Mouse (Mus musculus): ENCODE data around the gene Lrrc41. TPM values are rescaled to one million over a fixed set of nuclear protein-coding genes. Genes with fewer than 3 reads are reported as not detected.

The Lrrc41 gene
- polyA plus RNA-seq (2015; fragmentation: Nextera tagmentation; extraction: Ambion mirVana) = 66.4 and 68.5 TPM in 2 replicates

DNA sequence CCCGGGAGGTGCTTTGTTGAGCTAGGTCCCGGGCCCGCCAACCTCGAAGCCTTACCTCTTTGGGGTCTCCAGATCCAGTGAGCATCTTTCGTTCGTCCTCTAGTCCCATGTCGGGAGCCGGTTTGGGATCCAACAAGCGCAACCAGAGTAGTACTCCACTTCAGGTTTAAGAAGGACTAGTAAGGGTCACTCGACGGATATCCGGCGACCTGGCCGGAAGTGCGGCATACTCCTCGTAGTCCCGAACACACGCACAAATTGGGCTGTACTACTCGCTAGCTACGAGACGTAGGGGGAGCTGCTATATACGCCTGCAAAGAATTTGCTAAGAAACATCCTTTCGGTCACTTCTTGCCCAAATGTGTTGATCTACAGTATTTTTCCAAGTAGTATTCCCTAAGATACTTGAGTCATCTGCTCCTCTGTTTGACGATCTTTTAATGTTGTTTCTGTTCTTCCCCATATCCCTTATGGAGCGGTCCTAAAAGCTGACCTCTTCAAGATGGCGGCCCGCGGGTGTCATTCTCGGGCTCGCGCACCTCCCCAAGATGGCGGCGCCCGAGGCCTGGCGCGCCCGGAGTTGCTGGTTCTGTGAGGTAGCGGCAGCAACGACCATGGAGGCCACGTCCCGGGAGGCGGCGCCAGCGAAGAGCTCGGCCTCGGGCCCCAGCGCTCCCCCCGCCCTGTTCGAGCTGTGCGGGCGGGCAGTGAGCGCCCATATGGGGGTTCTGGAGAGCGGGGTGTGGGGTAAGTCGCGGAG lies at the start of gene Lrrc41, which contains the start of gene Uqcrh:
Lrrc41 (plus strand) TSS at position 409 of the 760 bp plus-strand sequence.
Uqcrh (minus strand) TSS at position 211 of the 760 bp plus-strand sequence.
- Histone ChIP-seq H3K9me3 (no peaks in the 10 kb centered on the region), H3K36me3 (peaks cover 10% of the 10 kb centered on the region), H3K27me3 (no peaks in the 10 kb centered on the region), H3K9ac (peak within 1 kb of the TSS; percentile 99), H3K4me1 (replicated peaks) (peaks cover 39% of the 10 kb centered on the region), H3K4me3 (peak within 1 kb of the TSS; percentile 100), H3K27ac (peak within 1 kb of the TSS; percentile 96), H3K4me2 (peak within 1 kb of the TSS; percentile 94)
- ATAC-seq (ENCODE audit: low FRiP score) = peak; percentile 94
- WGBS = under 1% methylated on average over 55 of the region's 55 CpGs

DNA sequence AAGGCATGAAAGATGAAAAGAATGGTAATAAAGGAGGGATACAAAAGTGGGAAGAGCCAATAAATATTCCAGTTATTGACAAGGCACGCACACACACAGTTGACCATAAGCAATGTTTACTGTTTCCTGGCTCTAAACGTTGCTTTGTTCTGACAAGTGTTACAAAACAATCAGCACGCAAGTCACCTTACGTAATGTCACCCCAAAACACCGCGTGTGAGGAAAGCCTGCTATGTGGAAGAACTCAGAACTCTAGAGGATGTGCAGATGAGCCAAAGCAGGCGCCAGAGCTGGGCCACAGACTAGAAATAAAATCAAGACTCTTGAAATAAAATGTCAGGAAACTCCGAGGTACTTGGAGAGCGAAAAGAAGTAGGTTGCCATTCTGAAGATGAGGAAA lies 42.2 kb upstream of the Lrrc41 start:
- Histone ChIP-seq H3K9ac (no peak overlapping the region), H3K4me2 (no peak overlapping the region), H3K27me3 (no peaks in the 10 kb centered on the region), H3K36me3 (peaks cover 35% of the 10 kb centered on the region), H3K27ac (no peak overlapping the region), H3K4me1 (replicated peaks) (no peaks in the 10 kb centered on the region), H3K4me3 (no peak overlapping the region), H3K9me3 (no peaks in the 10 kb centered on the region)
- ATAC-seq (ENCODE audit: low FRiP score) = no peak
- 90% methylated on average over 9 of the region's 9 CpGs for WGBS

DNA sequence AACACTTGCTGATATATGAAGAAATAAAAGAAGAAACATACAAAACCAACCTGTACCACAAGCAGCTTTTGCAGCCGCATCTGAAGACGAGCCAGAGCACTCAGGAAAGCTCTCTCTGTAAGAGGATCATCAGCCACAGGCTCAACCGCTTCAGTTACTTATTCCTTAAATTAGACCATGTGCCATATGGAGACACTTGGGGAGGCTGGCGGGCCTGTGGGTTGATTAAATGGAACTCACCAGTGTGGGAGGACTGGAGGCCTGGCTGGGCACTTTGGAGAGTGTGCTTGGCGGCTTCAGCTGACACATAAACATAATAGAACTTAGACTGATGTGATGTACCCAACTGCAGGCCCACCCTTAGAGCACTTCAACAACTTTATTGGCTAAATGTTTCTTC lies 41.7 kb upstream of the Lrrc41 start:
- Histone ChIP-seq H3K4me3 (no peak overlapping the region), H3K9ac (no peak overlapping the region), H3K4me2 (no peak overlapping the region), H3K9me3 (no peaks in the 10 kb centered on the region), H3K27ac (no peak overlapping the region), H3K4me1 (replicated peaks) (no peaks in the 10 kb centered on the region), H3K36me3 (peaks cover 35% of the 10 kb centered on the region), H3K27me3 (no peaks in the 10 kb centered on the region)
- no peak for ATAC-seq (ENCODE audit: low FRiP score)
- WGBS = 88% methylated on average over 5 of the region's 5 CpGs

DNA sequence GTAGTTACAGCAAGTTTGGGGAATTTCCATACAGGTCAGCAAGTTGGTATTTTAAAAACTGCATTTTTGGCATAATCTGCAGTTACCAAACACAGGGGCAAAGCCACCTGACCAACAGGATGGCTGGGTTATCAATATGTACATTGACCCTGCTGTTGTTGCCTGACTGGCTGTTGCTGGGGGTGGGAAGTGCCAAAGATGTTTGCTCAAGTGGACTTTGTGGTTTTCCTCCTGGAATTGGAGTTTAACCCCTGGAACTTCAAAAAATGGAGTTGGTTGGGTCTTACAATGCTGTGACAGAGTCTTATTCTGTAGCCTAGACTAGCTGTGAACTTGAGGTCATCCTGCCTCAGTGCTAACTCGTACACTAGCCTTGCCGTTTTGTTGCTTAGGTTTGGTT lies 34.6 kb upstream of the Lrrc41 start:
- no peak overlapping the region for H3K4me2 ChIP-seq
- H3K4me3 ChIP-seq = no peak overlapping the region
- no peak for ATAC-seq (ENCODE audit: low FRiP score)
- H3K9ac ChIP-seq = no peak overlapping the region
- WGBS = 93% methylated on average over 2 of the region's 2 CpGs
- no peaks in the 10 kb centered on the region for H3K4me1 ChIP-seq (replicated peaks)
- no peak overlapping the region for H3K27ac ChIP-seq
- no peaks in the 10 kb centered on the region for H3K27me3 ChIP-seq
- peaks cover 21% of the 10 kb centered on the region for H3K36me3 ChIP-seq
- H3K9me3 ChIP-seq = no peaks in the 10 kb centered on the region

DNA sequence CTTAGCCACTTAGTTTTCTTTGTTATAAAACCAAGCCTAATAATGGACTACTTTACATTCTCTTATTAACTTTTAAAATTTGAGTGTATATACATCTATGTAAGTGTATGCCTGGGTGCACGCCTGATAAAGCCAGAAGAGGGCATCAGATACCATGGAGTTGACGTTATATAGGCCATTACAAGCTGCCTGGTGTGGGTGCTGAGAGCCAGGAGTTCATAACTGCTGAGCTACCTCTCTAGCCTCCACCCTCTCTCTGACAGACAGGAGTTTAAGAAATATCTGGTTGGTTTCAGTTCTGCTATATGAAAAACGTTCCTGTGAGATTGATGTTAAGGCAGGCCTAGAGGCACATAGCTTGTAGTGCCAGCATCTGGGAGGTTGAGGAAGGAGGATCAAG lies 32.9 kb upstream of the Lrrc41 start:
- Histone ChIP-seq H3K27me3 (no peaks in the 10 kb centered on the region), H3K36me3 (peaks cover 18% of the 10 kb centered on the region), H3K9ac (no peak overlapping the region), H3K4me1 (replicated peaks) (no peaks in the 10 kb centered on the region), H3K4me2 (no peak overlapping the region), H3K4me3 (no peak overlapping the region), H3K9me3 (no peaks in the 10 kb centered on the region), H3K27ac (no peak overlapping the region)
- ATAC-seq (ENCODE audit: low FRiP score) = no peak
- 79% methylated on average over 3 of the region's 3 CpGs for WGBS

DNA sequence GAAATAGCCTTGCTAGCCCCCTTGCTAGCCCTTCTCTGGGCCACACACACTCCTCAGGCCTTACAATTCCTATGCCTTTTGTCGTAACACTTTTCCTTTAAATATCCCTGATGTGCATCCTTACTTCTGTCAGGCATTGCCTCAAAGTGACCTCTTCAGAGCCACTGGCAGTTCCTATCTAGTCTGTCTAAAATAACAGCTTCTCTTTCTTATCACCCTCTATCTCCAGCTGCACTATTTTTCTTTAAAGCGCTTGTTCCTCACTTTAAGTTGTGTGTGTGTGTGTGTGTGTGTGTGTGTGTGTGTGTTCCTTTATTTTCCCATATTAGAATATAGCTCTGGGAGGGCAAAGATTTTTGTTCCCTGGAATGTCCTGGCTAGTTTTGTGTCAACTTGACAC lies 28.5 kb upstream of the Lrrc41 start:
- 92% methylated on average over 2 of the region's 2 CpGs for WGBS
- Histone ChIP-seq H3K27me3 (no peaks in the 10 kb centered on the region), H3K9ac (no peak overlapping the region), H3K27ac (no peak overlapping the region), H3K4me3 (no peak overlapping the region), H3K9me3 (no peaks in the 10 kb centered on the region), H3K4me2 (no peak overlapping the region), H3K36me3 (peaks cover 29% of the 10 kb centered on the region), H3K4me1 (replicated peaks) (no peaks in the 10 kb centered on the region)
- ATAC-seq (ENCODE audit: low FRiP score) = no peak

DNA sequence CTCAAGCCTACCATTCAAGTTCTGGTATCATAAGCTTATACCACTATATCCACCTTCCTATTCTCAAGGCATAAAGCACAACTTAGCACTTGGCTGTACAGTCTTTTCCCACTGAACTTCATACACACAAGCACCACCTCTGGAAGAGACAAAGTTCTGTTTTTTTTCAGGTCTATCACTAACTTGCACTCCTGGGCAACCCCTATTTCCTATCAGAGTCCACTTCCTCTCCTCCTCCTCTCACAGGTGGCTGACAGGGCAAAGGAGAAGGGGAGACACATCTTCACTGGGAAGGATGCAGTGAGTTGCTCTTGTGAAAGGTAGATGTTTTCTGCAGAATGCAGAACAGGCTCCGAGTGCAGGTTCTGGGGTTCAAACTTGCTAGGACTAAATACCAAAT lies 27.4 kb upstream of the Lrrc41 start:
- no peak for ATAC-seq (ENCODE audit: low FRiP score)
- H3K4me1 ChIP-seq (replicated peaks) = peaks cover 4% of the 10 kb centered on the region
- H3K27ac ChIP-seq = no peak overlapping the region
- H3K9me3 ChIP-seq = no peaks in the 10 kb centered on the region
- WGBS = 94% methylated on average over 1 of the region's 1 CpGs
- peaks cover 22% of the 10 kb centered on the region for H3K36me3 ChIP-seq
- H3K4me3 ChIP-seq = no peak overlapping the region
- no peak overlapping the region for H3K4me2 ChIP-seq
- H3K27me3 ChIP-seq = no peaks in the 10 kb centered on the region
- no peak overlapping the region for H3K9ac ChIP-seq

DNA sequence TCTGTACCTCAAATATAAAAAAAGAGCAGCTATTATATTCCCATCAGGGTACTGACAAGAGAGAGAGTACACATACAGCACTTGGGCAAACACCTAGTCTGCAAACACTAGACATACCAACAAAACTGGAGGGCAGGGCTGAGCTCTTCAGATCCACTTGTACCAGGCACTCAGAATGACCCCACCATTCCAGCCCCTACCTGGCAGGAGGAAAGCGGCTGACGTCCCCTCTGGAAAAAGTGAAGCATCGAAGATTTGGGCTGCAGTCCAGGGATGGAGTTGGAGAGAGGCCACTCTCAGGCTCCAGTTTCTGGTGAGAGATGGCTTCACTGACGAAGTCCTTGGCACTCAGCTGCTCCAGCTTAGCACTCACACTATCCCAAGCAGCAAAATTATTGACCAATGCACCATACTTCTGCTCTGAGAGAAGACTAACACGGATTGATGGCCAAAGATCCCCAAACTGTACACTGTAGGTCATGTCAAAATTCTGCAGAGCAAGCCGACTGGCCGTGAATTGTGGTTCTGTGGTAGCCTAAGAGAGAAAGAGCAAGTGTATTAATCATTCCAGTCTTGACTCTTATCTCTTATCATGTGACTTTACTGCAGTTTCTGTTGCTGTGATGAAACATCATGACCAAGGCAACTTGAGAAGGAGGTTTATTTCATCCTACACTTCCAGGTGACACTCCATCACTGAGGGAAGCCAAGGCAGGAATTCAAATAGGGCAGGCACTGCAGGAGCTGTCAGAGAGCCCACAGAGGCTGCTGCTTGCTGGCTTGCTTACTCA lies 26.7 kb upstream of the Lrrc41 start:
- H3K27me3 ChIP-seq = no peaks in the 10 kb centered on the region
- H3K4me3 ChIP-seq = no peak overlapping the region
- peaks cover 8% of the 10 kb centered on the region for H3K4me1 ChIP-seq (replicated peaks)
- H3K36me3 ChIP-seq = peaks cover 19% of the 10 kb centered on the region
- no peak overlapping the region for H3K9ac ChIP-seq
- no peak overlapping the region for H3K4me2 ChIP-seq
- H3K27ac ChIP-seq = no peak overlapping the region
- H3K9me3 ChIP-seq = no peaks in the 10 kb centered on the region
- no peak for ATAC-seq (ENCODE audit: low FRiP score)
- 85% methylated on average over 7 of the region's 7 CpGs for WGBS

DNA sequence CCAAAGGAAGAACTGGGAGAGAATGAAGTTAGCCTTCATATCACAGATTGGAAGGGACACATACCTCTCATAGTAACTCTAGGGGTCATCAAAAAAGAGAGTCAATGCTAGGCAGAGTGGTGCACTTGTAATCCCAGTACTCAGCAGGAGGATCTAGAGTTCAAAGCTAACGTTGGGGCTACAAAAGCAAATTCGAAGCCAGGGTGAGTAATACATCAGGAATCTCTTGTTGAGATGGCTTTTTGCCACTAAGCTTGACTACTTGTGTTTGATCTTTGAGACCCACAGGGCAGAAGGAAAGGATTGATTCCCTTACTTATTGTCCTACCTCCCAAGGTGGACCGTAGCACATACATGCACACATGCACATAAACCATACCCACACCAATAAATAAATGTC lies 25.9 kb upstream of the Lrrc41 start:
- no peak for ATAC-seq (ENCODE audit: low FRiP score)
- H3K9ac ChIP-seq = no peak overlapping the region
- H3K4me3 ChIP-seq = no peak overlapping the region
- 86% methylated on average over 3 of the region's 3 CpGs for WGBS
- H3K9me3 ChIP-seq = no peaks in the 10 kb centered on the region
- no peaks in the 10 kb centered on the region for H3K27me3 ChIP-seq
- peaks cover 14% of the 10 kb centered on the region for H3K36me3 ChIP-seq
- peaks cover 13% of the 10 kb centered on the region for H3K4me1 ChIP-seq (replicated peaks)
- no peak overlapping the region for H3K4me2 ChIP-seq
- no peak overlapping the region for H3K27ac ChIP-seq

DNA sequence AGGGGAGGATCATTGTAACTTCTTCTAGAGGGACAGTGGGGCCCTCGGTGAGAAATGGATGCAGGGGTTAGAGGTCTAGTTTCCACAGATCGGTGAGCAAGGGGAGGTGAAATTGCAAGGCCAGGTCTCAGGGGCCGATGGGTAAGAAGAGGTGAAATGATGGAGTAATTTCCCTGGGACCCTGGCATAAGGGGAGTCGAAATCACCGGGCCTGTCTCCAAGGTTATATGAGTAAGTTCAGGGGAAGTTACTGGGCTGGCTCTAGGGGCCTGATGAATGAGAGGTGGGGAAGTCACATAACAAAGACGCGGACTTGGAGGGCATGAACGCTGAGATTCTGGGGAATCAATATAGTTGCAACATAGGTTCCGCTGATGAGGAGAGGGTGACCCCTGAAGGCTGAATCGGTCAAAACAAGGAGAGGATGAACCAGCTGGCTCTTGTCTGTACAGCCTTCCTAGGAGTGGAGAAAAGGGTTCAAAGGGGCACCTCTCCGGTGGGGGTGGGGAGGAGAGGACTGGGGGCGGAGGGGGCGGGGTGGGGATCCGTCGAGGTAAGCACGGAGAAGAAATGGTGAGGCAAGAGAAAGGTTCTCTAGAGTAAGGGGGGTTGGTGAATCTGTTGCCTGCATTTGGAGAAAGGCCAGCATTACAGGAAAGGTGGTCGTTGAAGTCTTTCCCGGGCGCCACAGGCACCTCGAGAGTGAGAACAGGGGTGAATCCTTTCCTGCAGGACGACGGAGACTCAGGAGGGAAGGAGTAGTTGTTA lies 22.4 kb upstream of the Lrrc41 start:
- Histone ChIP-seq H3K4me2 (peak overlapping the region; percentile 71), H3K9me3 (no peaks in the 10 kb centered on the region), H3K4me3 (peak overlapping the region; percentile 59), H3K36me3 (peaks cover 8% of the 10 kb centered on the region), H3K27me3 (no peaks in the 10 kb centered on the region), H3K4me1 (replicated peaks) (peaks cover 20% of the 10 kb centered on the region), H3K27ac (peak overlapping the region; percentile 93), H3K9ac (peak overlapping the region; percentile 72)
- ATAC-seq (ENCODE audit: low FRiP score) = peak; percentile 54
- 10% methylated on average over 22 of the region's 22 CpGs for WGBS

DNA sequence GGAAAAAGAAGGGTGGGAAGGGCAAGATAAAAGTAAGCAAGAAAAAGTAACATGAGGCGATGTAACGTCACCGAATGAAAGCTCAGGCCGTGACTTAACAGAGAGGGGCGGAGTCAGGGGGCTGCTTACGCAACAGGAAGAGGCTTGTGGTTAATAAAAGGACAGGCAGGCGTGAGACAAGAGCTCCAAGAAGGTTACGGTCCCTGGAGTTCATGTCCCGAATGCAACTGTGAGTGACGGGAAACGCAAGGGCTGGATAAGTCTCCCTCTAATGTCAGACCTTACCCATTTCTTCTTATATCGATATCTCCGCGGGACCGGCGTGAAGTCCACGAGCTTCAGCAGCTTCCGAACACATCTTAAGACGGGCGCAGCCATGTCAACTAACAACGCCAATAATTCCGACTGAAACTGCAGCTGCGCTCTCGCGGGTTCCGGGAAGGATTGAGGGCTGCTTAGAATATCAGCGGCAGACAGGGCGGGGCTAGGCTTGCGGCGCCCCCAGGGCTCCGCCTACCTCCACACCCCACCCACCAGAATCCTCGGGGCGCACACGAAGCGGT lies 21.6 kb upstream of the Lrrc41 start, which contains the start of gene Nsun4:
Nsun4 (minus strand) TSS at position 478 of the 563 bp plus-strand sequence.
- Histone ChIP-seq H3K27me3 (no peaks in the 10 kb centered on the region), H3K4me2 (peak within 1 kb of the TSS; percentile 71), H3K9me3 (no peaks in the 10 kb centered on the region), H3K36me3 (0 out of 2 replicates have a peak, but pooled peaks cover under 1% of the 10 kb centered on the region), H3K9ac (peak within 1 kb of the TSS; percentile 72), H3K27ac (peak within 1 kb of the TSS; percentile 93), H3K4me3 (peak within 1 kb of the TSS; percentile 59), H3K4me1 (replicated peaks) (peaks cover 20% of the 10 kb centered on the region)
- WGBS = under 1% methylated on average over 35 of the region's 35 CpGs
- ATAC-seq (ENCODE audit: low FRiP score) = peak; percentile 96

DNA sequence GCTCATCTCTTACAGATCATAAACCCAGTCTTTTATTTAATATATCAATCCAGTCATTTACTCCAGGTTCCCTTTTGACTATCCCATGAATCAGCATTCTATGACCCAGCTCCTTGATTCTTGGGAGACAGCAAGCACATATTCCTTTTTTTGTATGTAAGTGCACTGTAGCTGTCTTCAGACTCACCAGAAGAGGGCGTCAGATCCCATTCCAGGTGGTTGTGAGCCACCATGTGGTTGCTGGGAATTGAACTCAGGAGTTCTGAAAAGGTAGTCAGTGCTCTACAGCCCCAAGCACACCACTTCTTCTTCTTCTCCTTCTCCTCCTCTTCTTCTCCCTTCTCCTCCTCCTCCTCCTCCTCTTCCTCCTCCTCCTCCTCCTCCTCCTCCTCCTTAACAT lies 17.5 kb upstream of the Lrrc41 start:
- H3K36me3 ChIP-seq = no peaks in the 10 kb centered on the region
- H3K4me1 ChIP-seq (replicated peaks) = peaks cover 17% of the 10 kb centered on the region
- no peak overlapping the region for H3K4me3 ChIP-seq
- WGBS = 0% methylated on average over 1 of the region's 1 CpGs
- H3K27me3 ChIP-seq = no peaks in the 10 kb centered on the region
- no peak for ATAC-seq (ENCODE audit: low FRiP score)
- H3K4me2 ChIP-seq = no peak overlapping the region
- H3K27ac ChIP-seq = no peak overlapping the region
- no peaks in the 10 kb centered on the region for H3K9me3 ChIP-seq
- H3K9ac ChIP-seq = no peak overlapping the region

All from hindbrain, embryonic 13.5 days (tissue).